Mouse (Mus musculus) cerebellum, adult (tissue): Measurements from ENCODE around the gene Igf2r.

Experiments
- ATAC-seq: cut with Nextera tagmentation; 2 replicates; pipeline ENCODE4 v1.9.2; 2017; ENCODE audit warnings: mild to moderate bottlenecking, moderate library complexity, mixed read lengths; ENCODE audit not compliant: insufficient number of reproducible peaks, low FRiP score, low TSS enrichment

Gene Igf2r

DNA sequence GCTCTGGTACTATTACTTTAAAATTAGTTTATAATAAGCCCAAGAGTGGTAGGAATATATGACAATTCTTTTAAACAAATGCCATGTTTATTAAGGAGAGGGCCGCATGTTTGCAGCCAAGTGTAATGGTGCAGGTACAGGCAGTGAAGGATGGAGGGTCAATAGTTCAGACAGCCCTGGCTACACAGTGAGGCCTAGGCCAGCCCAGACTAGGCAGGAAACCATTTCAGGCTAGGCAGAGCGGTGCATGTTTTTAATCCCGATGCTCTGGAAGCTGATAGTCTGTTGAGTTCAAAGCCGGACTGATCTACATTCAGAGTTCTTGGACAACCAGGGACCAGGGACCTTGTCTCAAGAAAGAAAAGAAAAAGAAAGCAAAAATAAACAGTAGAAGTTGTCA is 17.8 kb downstream of the Igf2r start:
- ATAC-seq = no peak

DNA sequence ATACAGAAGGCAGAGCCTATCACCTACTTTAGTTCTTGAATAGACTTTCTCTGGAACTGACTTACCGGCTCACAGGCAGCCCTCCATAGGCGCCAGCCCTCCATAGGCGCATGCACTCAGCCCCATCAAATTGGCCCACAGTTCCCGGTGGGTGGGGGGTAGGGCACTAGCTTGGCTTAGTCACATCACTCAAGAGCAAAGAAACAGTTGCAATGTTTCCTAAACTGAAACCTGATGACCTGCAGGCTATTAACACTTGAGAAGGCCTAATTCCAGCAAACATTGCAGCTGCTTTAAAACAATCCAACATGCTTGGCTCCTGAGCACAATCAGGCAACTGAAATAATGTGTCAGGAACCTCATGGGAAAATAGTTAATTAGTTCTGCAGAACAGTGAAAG is 18.2 kb downstream of the Igf2r start:
- ATAC-seq = no peak

DNA sequence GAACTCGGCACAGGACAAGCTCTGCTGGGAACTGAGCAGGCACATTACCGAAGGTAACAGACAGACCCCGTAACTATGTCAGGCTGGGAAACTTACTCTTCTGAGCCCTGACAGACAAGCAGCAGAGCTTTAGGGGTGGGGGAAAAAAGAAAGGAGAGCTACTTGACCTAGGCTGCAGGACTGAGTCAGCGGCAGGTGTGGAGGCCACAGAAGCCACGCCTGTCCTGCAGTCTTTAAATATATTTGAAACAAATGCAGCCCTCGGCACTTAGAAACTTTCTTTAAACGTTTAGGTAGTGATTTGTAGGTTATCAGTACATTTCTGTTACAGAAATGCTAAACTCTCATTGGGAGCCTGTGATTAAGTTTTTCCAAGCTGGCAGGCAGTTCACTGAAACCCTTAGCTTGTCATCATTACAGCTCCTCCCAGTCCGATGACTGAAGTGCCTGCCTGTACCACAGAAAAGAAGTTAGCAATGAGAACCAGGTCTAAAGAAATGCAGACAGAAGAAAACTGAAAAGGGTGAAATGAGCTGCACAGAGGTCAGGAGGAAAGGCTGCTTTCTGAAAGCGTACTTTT is 18.8 kb downstream of the Igf2r start:
- no peak for ATAC-seq

DNA sequence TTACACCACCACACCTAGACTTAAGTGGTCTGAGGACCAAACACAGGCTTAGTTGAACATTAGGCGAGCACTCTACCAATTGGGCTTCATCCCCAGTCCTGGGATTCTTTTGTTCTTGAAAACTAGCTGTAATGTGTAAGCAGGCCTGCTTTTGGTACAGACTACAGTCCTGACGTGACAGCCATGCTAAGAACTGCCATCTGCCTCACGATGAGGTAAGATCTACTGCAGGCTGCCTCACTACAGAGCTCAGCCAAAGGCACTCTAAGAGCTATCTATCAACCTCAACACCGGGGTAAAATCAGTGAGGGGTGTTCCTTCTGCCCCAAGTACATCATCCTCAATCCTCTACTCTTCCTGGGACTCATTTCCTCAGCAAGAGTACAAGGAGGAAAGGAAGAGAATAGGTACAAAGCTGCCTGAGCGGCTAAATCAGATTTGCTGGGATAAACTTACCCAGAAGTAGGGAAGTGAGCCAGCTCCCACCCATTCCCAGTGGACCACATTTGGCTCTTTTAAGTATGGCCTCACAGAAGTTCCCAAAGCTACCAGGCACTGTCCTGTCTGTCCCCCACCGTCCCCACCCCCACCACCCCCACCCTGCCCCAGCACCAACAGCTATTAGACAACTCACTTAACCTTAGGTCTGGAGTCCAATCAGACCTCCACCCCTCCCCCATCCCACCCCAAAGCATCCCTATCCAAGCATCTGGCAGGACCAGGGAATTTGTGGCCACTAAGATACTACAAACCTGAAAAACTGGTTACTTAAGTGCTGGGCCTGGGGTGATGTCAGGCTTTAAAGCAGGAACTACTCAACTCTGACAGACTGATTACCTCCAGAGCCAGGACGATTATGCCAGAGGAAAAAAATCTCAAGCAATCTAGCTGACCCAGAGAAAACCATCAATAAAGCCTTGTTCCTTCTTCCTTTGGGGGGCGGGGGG is 19.8 kb downstream of the Igf2r start:
- no peak for ATAC-seq

DNA sequence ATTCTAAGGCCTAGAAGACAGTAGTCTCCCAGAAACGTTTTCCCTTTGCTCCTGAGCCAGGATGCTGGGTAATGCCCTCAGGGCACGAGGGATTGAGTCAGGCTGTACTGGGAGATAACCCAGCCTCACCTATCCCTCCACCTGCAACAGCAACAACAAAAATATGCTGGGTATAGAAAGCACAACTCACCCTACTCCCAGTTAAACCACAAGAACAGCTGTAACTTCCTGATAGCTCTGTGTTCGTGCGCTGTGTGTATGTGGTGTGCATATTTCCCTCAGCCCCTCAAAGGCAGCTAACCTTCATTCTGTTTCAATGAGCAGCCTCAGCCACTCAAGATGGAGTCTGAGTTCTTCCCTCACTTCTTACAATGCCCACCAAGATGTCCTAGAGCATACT is 23.7 kb downstream of the Igf2r start:
- no peak for ATAC-seq

DNA sequence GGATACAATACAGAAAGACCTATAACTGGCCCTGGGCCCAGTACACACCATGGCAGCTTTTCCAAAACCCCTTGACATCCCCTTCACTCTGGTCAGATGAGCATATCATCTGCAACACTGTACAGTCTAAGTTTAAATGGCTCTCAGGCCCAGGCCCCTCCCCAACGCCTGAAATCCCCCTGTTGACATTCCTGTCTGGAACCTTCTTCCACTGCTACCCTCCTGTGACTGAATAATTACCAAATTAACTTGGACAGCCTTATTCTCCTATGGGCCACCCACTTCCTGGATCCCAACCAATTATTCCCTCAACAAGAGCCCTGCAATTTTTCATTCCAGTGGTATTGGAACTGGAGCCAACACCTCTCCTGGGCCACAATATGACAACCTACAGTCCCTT is 25.4 kb downstream of the Igf2r start:
- ATAC-seq = no peak

DNA sequence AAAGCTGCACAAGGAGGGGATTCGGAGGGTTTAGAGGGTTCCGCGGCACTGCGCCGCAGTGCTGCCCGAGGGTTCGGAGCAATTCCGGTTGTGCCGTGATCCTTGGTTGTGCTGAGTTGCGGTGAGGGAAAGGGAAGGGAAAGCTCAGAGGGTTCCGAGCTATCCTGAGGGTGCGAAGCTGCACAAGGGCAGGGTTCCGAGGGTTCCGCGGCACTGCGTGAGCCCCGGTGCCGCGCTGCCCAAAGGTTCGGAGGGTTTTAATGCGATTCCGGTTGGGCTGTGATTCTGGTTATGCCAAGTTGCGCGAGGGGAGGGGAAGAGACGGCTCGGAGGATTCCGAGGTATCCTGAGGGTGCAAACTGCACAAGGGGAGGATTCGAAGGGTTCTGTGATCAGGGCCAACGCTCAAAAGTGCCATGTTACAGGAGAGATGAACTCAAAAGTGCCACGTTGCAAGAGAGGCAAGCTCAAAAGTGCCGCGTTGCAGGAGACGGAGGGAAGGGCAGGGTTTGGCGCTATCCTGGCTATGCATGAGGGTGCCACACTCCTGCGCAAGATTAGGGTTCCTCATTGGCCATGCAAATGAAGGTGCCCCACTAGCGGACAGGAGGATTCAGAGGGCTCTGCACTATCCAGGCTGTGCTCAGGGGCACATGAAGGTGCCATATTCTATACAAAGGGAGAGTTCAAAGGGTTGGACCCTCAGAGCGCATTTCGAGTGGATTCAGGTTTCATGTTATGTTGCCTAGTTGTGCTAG is 27.1 kb downstream of the Igf2r start:
- ATAC-seq = no peak

DNA sequence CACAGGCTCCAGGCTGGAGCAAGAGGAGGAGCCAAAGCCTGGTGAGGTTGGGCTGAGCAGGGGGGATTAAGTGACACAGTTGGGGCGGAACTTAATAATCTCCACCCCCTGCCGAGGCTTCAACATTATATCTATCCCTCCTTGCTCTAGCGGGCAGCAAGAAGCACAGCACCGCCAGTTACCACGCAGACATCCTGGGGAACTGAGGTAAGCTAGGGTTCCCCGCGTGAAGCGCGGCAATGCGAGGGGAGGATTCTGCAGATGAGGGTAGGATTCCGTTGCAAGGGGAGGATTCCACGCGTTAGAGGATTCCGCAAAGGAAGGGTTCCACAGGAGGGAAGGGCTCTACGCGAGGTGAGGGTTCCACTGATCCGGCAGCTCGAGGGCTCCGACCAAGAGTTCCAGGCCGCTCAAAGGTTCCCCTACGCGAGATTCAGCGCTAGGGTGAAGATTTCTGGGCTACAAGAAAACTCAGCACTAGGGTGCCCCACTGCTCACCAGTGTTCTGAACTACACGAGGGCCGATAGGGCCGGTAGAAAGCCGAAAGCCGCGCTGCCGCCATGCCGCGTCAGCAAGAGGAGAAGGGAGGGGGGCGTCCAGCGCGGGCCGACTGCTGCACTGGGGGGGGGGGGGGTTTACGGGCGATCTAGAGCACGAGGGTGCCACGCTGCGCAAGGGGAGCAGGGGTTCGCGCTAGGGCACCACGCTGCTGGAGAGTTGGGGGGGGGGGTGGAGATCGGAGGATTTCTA is 28.1 kb downstream of the Igf2r start:
- peak; percentile 59; the same call in 1 of the 2 replicates for ATAC-seq

DNA sequence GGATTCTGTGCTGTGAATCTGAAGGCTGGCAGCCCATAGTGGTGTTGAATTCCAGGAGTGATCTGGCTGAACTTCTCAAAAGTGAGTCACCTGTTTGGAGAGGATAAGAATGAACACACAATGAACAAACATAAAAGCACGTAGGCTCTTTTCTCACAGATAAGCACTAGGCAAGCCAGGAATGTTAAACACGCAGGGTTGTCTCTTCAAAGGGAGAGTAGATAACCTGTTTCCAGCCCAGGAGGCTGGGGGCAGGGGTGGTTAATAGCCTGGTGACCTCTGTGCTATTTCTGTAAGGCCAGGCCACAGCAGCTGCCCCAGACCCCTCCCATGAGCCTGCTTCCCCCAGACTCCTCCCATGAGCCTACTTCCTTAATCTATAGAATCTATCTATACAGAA is 29.1 kb downstream of the Igf2r start:
- ATAC-seq = no peak

DNA sequence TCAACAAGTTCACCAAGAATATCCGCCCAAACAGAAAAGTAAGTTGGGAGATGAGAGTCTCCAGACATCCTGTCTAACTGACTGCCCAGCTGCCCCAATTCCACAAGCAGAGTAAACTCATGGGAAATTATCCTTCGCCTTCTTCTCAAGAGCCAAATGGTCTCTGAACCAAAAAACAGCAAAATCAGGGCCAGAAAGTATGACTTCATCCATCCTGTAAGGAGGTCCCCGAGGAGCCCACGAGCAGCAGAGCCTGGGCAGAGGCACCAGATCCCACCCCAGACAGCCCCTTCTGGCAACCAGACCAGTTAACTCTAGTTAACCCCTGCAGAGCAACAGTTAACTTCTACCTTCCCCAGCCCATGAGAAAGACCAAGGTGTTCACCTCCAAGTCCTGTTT is 29.9 kb downstream of the Igf2r start:
- no peak for ATAC-seq

DNA sequence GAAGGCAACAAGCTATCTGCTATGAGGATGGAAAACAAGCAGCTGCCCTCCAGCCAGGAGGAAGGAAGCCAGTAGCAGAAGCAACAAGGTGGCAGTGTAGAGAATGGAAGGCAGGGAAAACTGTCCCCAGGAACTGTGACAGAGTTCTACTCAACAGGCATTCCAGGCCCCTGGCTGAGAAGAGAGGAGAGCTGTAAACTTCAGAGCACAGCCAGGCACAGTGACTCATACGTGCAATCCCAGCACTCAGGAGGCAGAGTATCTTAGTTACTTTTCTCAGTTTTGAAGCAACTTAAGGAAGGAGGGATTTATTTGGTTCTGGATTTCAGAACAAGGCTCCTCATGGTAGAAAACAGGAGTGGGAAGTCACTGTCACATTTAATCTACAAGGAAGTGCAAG is 31.5 kb downstream of the Igf2r start:
- ATAC-seq = no peak

DNA sequence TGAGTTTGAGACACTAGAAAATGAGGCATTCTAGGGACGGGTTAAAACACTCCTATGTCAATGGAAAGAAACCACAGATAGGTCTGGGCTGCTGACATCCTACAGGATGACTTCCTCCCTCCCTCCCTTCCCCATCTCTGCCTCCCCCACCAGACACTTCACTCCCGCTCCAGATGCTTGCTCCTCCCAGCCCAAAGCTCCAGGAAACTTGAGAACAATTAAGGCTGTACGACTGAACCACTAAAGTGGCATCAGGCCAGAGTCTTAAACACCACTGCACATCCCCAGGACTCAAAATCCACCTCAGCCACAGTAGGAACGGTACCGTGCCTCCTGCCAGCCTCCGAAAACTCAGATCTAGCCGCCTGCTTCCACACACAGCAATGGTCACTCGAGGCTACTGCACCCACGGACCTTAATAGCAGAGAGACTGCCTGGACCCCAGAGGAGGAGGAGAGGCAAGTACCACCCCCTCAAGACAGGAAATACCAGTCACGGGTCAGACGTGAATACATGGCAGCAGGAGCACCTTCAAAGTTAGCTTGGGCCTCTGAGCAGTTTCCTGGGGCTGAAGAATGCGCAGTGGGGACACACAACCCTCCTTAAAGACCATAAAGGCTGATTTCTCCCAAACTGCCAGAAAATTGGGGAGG is 35.1 kb downstream of the Igf2r start:
- ATAC-seq = no peak

DNA sequence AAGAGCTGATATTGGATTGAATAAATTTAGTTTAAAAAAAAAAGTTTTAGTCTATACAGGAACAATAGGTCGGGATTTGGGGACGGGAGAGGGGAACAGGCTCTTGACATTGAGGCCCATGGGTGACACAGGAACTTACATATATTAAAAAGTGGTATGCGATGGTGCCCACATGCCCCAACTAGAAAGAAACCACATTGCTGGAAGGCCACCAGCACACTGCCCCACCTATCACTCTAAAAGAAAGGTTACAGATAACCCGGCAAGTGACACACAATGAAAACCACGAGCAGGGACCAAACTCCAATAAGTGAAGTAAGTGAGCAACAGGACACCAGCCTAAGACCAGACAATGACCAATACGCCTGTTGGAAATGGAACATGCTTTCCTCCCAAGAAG is 36.3 kb downstream of the Igf2r start:
- no peak for ATAC-seq

DNA sequence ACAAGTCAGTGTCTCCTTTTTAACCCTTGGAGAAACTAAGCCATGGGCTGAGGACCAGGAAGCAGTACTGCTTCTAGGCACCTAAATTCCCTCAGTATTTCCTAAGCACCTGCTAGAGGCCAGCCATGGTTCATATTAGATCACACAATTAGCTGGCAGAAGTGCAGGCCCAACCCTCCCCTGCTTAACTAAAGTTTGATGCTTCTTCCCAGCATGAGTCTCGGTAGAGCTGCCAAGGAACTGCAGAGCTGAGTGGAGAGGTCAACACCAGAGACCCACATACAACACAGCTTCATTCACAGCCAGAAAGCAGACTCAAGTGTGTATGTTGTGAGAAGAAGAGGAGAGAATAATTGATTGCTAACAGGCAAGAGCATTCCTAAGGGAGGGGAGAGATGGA is 40.9 kb downstream of the Igf2r start:
- no peak for ATAC-seq

DNA sequence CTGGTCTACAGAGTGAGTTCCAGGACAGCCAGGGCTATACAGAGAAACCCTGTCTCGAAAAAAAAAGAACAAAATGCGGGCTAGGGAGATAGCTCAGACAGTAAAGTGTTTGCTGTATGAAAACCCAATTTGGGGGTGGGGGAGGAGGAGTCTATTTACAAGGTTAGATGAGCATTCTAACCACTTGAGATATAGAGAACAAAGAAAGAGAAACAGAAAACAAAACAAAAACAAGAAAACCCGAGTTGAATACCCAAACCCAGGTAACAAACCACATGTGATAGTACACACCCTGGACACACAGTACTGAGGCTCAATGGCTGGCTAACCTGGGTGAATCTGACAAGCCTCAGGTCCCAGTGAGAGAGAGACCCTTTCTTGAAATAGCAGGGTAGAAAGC is 41.7 kb downstream of the Igf2r start:
- no peak for ATAC-seq

DNA sequence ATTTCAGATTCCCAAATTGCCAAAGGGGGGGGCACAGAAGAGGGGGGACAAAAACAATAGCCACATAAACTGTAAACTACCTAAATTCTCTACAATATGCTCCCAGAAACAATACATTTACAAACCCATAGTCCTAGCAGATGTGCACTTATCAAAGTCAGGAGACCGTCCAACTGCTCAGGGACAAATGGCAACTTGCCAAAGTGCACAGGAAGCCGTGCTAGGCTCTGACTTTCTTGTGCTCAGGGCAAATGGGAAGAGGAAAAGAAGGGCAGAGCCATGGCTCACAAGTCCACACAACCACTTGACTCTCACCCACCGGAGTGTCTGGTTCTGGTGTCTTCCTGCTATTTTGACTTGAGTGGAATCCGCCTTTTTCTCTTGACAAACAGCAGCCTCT is 43.6 kb downstream of the Igf2r start:
- no peak for ATAC-seq

DNA sequence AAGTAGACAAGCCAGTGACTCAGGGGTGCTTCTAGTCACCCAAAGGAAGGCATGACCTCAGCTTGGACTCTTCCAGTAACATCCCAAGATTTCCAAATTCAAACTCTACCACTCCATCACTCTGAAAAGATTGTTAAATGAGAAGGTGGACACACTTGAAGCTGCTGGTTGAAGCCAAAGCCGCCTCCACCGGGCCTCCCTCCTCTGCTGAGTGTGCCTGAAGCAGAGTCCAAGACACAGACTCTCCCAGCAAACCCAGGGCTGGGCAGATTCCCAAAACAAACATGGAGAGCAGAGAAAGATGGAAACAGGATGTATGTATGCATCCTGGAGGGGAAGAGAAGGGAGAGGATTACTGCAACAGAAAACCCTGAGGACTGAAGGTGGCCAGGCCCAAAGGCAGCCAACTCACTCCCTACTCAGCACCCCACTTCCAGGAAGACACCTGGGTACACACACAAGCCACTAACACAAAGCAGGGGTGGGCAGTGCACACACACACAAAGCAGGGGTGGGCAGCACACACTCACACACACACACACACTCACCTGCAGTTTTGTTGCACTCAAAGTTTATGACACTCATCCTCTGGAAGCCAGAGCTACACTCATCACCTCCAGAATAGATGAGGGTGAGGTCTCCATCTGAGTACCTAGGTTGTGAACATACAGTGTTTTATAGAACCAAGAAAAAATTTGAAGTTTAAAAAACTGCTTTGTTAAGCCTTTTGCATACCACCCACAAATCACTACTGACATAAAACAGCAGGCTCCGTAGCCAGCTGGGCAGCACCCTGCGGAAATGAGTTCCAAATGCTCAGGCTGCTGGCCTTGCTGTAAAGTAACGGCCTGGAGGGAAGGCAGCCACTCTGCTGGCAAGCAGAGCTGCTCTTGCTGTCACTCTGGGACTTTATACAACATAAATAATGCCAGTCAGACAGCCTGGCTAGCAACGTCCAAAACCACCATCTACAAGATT is 44.4 kb downstream of the Igf2r start:
- no peak for ATAC-seq

DNA sequence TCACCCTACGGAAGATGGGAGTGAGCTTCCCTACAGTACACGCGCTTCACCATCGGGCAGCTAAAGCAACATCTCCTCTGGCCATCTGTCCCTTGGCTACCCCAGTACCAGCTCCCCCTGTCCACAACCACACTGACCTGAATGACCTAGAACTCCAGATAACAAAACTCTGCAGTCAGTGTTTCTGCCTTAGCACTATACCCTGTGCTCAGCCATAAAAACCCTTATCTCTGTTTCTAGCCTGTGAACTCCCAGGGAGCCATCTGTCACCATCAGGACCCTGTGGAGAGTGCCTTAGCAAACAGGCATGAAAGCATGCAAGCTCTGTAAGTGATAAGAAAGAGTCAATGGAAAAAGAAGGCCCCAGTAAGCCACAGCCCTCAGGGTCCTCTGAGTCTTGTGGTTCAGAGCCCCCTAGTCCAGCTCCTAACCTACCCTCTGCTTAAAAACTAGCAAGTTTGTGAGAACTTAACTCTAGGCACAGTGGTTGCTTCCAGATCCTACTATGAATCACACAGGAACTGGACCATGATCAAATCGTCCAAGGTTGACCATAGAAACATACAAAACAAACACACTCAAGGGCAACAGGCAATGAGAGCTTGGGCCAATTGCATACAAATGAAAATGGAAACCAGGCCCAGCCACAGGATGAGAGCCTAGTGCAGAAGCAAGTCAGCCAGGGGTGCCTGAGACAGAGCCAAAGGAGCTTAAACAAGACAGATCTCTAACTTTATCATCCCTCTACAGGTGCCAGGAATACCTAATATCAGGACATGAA is 45.3 kb downstream of the Igf2r start:
- peak; percentile 17; the same call in 1 of the 2 replicates for ATAC-seq
